Mouse (Mus musculus): ENCODE data around the gene Trim67.

Trim67 gene

GRCm38 (mm10) chr8:124792708-124793107 is at the start of gene Trim67:
Gene Trim67 (plus strand): TSS chr8:124793092.
- peak; percentile 14 for DNase-seq

- DNase-seq = no peak
Measured at GRCm38 (mm10) chr8:124746661-124747060, 46.2 kb upstream of the Trim67 start.

- no peak for DNase-seq
Measured at GRCm38 (mm10) chr8:124751191-124751590, 41.7 kb upstream of the Trim67 start.

GRCm38 (mm10) chr8:124751709-124752173 is 41.2 kb upstream of the Trim67 start, which contains the start of gene Fam89a:
Gene Fam89a (minus strand): TSS chr8:124751832.
- DNase-seq = peak; percentile 62

GRCm38 (mm10) chr8:124752325-124752862 is 40.5 kb upstream of the Trim67 start:
- DNase-seq = no peak

GRCm38 (mm10) chr8:124754101-124754791 is 38.6 kb upstream of the Trim67 start:
- no peak for DNase-seq

GRCm38 (mm10) chr8:124754792-124755190 is 38.1 kb upstream of the Trim67 start:
- DNase-seq = no peak

GRCm38 (mm10) chr8:124755481-124755880 is 37.4 kb upstream of the Trim67 start:
- DNase-seq = no peak

GRCm38 (mm10) chr8:124756153-124756552 is 36.7 kb upstream of the Trim67 start:
- DNase-seq = no peak

- DNase-seq = no peak
Measured at GRCm38 (mm10) chr8:124756601-124757000, 36.3 kb upstream of the Trim67 start.

GRCm38 (mm10) chr8:124758544-124758943 is 34.3 kb upstream of the Trim67 start:
- DNase-seq = peak; percentile 59

GRCm38 (mm10) chr8:124763061-124763460 is 29.8 kb upstream of the Trim67 start:
- no peak for DNase-seq

GRCm38 (mm10) chr8:124772389-124772788 is 20.5 kb upstream of the Trim67 start:
- DNase-seq = no peak

- DNase-seq = peak; percentile 62
Measured at GRCm38 (mm10) chr8:124775695-124776094, 17.2 kb upstream of the Trim67 start.

GRCm38 (mm10) chr8:124780236-124780635 is 12.7 kb upstream of the Trim67 start:
- no peak for DNase-seq

- no peak for DNase-seq
Measured at GRCm38 (mm10) chr8:124782431-124782830, 10.5 kb upstream of the Trim67 start.

- DNase-seq = no peak
Measured at GRCm38 (mm10) chr8:124783228-124783627, 9.7 kb upstream of the Trim67 start.

- no peak for DNase-seq
Measured at GRCm38 (mm10) chr8:124784613-124785012, 8.3 kb upstream of the Trim67 start.

- DNase-seq = no peak
Measured at GRCm38 (mm10) chr8:124790676-124791075, 2.2 kb upstream of the Trim67 start.

GRCm38 (mm10) chr8:124791751-124792150 is 1.1 kb upstream of the Trim67 start:
- no peak for DNase-seq

GRCm38 (mm10) chr8:124792186-124792585 is 706 bp upstream of the Trim67 start:
- DNase-seq = peak; percentile 34

GRCm38 (mm10) chr8:124793172-124793651 is 320 bp downstream of the Trim67 start:
- DNase-seq = peak; percentile 84

GRCm38 (mm10) chr8:124793661-124794485 is 981 bp downstream of the Trim67 start:
- DNase-seq = peak; percentile 5

GRCm38 (mm10) chr8:124794486-124794780 is 1.5 kb downstream of the Trim67 start:
- DNase-seq = peak; percentile 52
